11 mouse cellular contexts compared by ENCODE assay signal in genomic region chr2:160327167-160327566, GRCm38 (mm10). TPM values are rescaled to one million over a fixed set of nuclear protein-coding genes. Genes with fewer than 3 reads are reported as not detected.
DNase-seq lines count a peak whose midpoint lies in the region; ATAC-seq and TF ChIP-seq lines count a peak whose summit lies in the region.
"Had no signal": no experiment of that assay in that cellular context is flagged by ENCODE, and none has a peak within 500 bp of the region (broad histone marks: within the 10 kb centered on the region; RNA-seq: fewer than 3 reads in every experiment).

No protein-coding gene starts in this region.

- no peak for TF ChIP-seq CTCF in cerebellum, adult 2 months (IDR thresholded peaks at IDR 0.05; ENCODE audit: borderline replicate concordance, insufficient read depth, low read depth, low read length)

- no peak overlapping the region; the same call in 1 of the 2 replicates for H3K9ac ChIP-seq in kidney, embryonic 16.5 days (replicated peaks; ENCODE audit: low read length)
- H3K9ac ChIP-seq: hindbrain, embryonic 15.5 days had no signal

- no peak overlapping the region for H3K27ac ChIP-seq in kidney, embryonic 16.5 days (ENCODE audit: low read length)
- no peak overlapping the region for H3K27ac ChIP-seq in cerebellum, adult 2 months (ENCODE audit: insufficient read depth, low read length)
- H3K27ac ChIP-seq: hindbrain, embryonic 15.5 days had no signal

- no peaks in the 10 kb centered on the region for H3K36me3 ChIP-seq in kidney, embryonic 16.5 days (ENCODE audit: insufficient read depth, low read length)
- H3K36me3 ChIP-seq: hindbrain, embryonic 15.5 days had no signal

- H3K4me1 ChIP-seq in kidney, embryonic 16.5 days (ENCODE audit: insufficient read depth, low read length), result peaks cover 15% of the 10 kb centered on the region; the same call in 1 of the 2 replicates
- H3K4me1 ChIP-seq in cerebellum, adult 2 months (ENCODE audit: control insufficient read depth, insufficient read depth, low read length), result no peaks in the 10 kb centered on the region

- TF ChIP-seq POLR2A in cerebellum, adult 2 months (IDR thresholded peaks at IDR 0.05; ENCODE audit: borderline replicate concordance, insufficient read depth, low read length), result no peak

- DNase-seq in layer of hippocampus, postnatal 10 days (ENCODE audit: low spot score in 2 of 2), result peak; percentile 13 to 38
- DNase-seq in layer of hippocampus, adult 9-10 months (ENCODE audit: low spot score), result no peak
- DNase-seq in heart, adult 9 months (ENCODE audit: low spot score in 2 of 2), result peak; percentile 55 to 68
- peak; percentile 85 for DNase-seq in lung, postnatal 10 days
- no peak for DNase-seq in cerebellum, adult 2 months
- DNase-seq in embryo, embryonic 10 days (ENCODE audit: low spot score), result no peak
- no peak for DNase-seq in urinary bladder, postnatal 36 days (ENCODE audit: low spot score in 2 of 2)

- H3K9me3 ChIP-seq in kidney, embryonic 16.5 days (ENCODE audit: low read length), result no peaks in the 10 kb centered on the region
- H3K9me3 ChIP-seq: hindbrain, embryonic 15.5 days had no signal

- ATAC-seq in kidney, embryonic 16.5 days (ENCODE audit: low FRiP score, low TSS enrichment), result peak; percentile 6; the same call in 1 of the 2 replicates

- no peak overlapping the region for H3K4me3 ChIP-seq in kidney, embryonic 16.5 days (ENCODE audit: low read length)
- no peak overlapping the region for H3K4me3 ChIP-seq in cerebellum, adult 2 months (replicated peaks; ENCODE audit: insufficient read depth, low read depth, low read length)
- H3K4me3 ChIP-seq: hindbrain, embryonic 15.5 days had no signal

- no peaks in the 10 kb centered on the region for H3K27me3 ChIP-seq in kidney, embryonic 16.5 days (ENCODE audit: insufficient read depth, low read length)
- no peaks in the 10 kb centered on the region; the same call in 1 of the 2 replicates for H3K27me3 ChIP-seq in cerebellum, adult 2 months (ENCODE audit: control insufficient read depth, insufficient read depth, low read length)

- no peak overlapping the region for H3K4me2 ChIP-seq in kidney, embryonic 16.5 days (replicated peaks; ENCODE audit: low read depth, low read length)
- H3K4me2 ChIP-seq: hindbrain, embryonic 15.5 days had no signal

- 33% methylated on average over 4 of the region's 4 CpGs for WGBS in kidney, embryonic 16.5 days
- WGBS in cerebellum, adult 2 months, result 20% methylated on average over 4 of the region's 4 CpGs

RNA-seq across cellular contexts. Expression of gene Gm826, which starts 6.8 kb away (rescaled TPM):
- under 1 TPM in 1 of 2 experiments, not detected in 1; 0.73 TPM for total RNA-seq in layer of hippocampus, postnatal 10 days (2021)
- 0.67 and 0.91 TPM in 2 replicates for polyA plus RNA-seq in kidney, embryonic 16.5 days (2015; fragmentation: Nextera tagmentation; extraction: Ambion mirVana)
- 0.18 TPM in 1 of 2 replicates, not detected in the other for polyA plus RNA-seq in cerebellum, adult 2 months (2012; rRNA removed)
- total RNA-seq: monocyte, adult 5-6 weeks had no signal
- polyA plus RNA-seq: brain, embryonic 14.5 days; hindbrain, embryonic 15.5 days had no signal

RNA-seq across cellular contexts. Expression of gene Mafb, which starts 39.7 kb away (rescaled TPM):
- 10 to 100 TPM; 12.0 to 12.2 TPM for total RNA-seq in layer of hippocampus, postnatal 10 days (2021)
- 31.4 and 35.8 TPM in 2 replicates for polyA plus RNA-seq in kidney, embryonic 16.5 days (2015; fragmentation: Nextera tagmentation; extraction: Ambion mirVana)
- polyA plus RNA-seq in cerebellum, adult 2 months (2012; rRNA removed), result 2.7 and 4.3 TPM in 2 replicates

Comparison
In these comparisons a context has a peak if more than half of its experiments do, and no peak if none do; other contexts are left out.
1. DNase-seq: peak in layer of hippocampus, postnatal 10 days (2 of 2), heart, adult 9 months (2 of 2) and lung, postnatal 10 days (single experiment); none in layer of hippocampus, adult 9-10 months (single experiment), cerebellum, adult 2 months (0 of 2), embryo, embryonic 10 days (single experiment) and urinary bladder, postnatal 36 days (0 of 2).